Mouse (Mus musculus) thymus, adult 2 months (tissue): ENCODE data around the gene Prrc2b.

ENCODE experiments used
- CTCF ChIP-seq: fragments of 200-500 bp; IDR thresholded peaks from 2 replicates; pipeline ENCODE4 v1.5.1; 2012; ENCODE audit warnings: mild to moderate bottlenecking, control low read depth, low read length, moderate library complexity, borderline replicate concordance; ENCODE audit not compliant: control insufficient read depth, poor library complexity, insufficient read depth; ENCODE audit errors: extremely low read depth
- POLR2A ChIP-seq: fragments of 200-500 bp; IDR thresholded peaks from 2 replicates; pipeline ENCODE4 v1.6.1; 2012; ENCODE audit warnings: mild to moderate bottlenecking, low read length, control low read depth, moderate library complexity; ENCODE audit not compliant: control insufficient read depth, poor library complexity, insufficient read depth; ENCODE audit errors: extremely low read depth

DNA sequence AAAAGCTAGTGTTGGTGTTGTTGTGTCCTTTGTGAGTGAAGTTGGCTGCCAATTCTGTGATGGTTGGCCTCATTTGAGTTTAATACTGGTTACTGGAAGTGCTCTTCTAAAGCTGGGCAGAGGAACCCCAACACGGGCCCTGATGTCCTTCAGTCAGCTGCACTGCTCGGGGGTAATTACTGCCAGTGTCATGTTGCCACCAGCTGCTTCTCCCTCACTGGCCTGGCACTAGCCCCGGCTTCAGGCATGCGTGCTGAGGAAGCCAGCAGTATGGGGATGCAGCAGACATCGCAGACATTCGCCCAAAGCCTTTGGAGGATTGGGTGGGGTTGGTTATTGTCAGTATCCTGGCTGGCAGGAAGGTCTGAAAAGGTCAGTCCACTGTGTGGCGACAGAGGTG lies 36.8 kb downstream of the Prrc2b start:
- TF ChIP-seq POLR2A (no peak), CTCF (no peak)
